Mouse (Mus musculus): ENCODE measurements around the gene Lhb. TPM values are rescaled to one million over a fixed set of nuclear protein-coding genes. Genes with fewer than 3 reads are reported as not detected.

Gene Lhb
- not detected for polyA plus RNA-seq (2017; shearing (Covaris generic))

DNA sequence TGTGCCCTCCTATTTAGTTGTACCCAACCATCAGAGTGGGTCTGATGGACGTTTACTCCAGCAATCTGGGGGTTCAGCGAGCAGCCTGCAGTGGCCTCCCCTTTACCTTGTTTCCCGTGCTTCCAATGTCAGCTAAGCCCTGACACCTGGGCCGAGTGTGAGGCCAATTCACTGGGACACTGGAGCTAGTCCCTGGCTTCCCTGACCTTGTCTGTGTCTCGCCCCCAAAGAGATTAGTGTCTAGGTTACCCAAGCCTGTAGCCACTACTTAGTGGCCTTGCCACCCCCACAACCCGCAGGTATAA, at the start of gene Lhb:
TSS of gene Lhb (plus strand) at position 206 of the 305 bp plus-strand sequence.

DNA sequence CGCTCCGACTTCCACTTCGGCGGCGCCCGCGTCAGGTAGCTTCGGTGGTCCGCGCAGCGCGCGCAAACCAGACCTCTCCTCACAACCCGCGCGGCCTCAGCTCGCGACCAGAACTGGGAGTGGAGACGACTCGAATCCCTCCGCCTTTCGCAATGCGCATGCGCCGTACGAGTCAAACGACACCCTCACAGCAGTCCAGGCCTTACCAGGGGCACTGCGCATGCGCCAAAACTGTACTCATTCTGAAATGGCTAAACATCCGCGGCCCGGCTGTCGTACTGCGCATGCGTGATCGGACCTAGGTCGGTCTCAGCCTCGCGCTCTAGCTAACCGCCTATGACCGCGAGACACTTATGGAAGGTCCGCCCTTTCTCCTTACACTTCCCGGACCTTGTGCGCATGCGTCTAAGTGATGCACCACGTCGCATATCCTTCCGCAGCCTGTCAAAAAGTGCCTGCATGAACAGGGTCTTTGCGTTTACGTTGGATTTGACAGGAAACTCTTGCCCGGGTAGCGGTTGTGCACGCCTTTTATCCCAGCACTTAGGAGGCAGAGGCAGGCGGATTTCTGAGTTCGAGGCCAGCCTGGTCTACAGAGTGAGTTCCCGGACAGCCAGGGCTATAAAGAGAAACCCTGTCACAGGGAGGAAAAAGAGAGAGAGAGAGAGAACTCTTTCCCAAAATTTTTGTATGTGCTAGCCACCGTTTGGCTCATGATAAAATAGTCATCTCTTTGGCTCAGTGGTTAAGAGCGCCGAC, 24.9 kb upstream of the Lhb start, which contains the start of gene Snrnp70:
TSS of gene Snrnp70 (minus strand) at position 165 of the 759 bp plus-strand sequence.

DNA sequence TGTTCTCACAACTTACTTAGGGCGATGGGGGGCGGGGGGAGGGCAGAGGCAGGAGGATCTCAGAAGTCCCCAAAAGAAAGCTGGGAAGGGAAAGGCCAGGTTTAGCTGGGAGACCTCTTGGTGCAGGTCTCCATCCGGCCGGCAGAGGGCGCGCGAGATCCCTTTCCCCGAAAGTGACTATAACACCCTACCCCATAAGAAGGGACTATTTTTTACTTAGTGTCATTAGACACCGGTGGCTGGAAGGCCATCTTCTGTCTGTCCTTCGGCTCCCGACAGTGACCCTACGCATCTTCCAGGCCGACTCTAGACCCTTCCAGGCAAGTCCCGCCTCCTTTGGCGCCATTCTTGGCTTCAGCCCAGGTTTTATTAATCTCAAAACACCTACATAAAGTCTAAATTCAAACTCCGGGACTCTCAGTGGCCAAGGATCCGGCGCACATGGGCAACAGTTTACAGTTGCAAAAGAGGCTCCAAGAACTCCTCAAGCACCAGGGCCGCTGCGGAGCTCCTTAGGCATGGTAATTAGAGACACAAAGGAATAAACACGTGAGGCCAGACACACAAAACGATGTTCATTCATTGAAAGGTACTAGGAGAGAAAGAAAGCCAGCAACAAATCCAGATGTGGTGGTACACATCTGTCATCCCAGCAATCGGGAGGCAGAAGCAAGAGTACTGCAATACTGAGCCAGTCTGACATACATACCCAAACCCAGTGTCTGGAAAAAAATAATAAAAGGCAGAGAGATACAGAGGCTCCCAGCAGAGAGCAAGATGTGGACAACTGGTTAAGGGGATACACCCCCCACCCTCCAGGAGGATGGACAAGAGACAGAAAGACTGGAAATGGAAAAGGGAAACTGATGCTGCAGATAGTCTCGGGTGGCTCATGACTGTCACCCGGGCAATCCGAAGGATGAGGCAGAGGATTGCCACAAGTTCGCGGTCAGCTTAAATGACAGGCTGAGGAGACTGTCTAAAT, 15.2 kb upstream of the Lhb start, which contains the start of gene Kcna7:
TSS of gene Kcna7 (plus strand) at position 563 of the 985 bp plus-strand sequence.

DNA sequence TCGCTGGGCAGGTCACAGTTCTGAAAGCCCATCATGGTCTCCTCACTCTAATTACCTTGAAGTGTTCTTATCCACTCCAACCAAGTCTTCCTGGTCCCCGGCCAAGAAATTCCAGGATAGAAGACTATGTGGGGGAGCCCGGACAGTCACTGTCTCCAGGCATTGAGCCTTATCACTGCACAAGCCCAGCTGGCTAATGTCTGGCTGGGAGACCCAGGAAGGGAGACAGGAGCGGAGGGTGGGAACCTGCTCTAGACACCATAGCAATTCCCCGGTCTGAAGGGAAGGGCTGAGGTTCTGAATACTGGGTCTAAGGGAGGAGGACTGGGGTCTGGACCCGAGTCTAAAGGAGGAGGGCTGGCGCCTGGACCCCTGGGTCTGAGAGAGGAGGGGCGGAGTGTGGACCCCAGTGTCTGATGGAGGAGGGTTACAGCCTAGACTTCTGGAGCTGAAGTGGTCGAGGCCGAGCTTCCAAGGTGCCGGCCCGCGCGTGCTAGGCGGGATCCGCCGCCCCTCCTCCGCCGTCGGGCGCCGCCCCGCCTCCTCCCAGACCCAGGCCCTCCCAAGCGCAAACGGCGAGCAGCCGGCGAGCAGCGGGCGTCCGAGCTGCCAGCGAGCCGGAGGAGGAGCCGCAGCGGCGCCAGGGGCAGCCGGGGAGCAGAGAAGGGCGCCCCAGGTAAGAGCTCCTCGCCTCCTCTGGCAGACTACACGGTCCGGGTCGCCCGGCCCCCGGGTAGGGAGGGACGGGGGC, 7.3 kb upstream of the Lhb start, which contains the start of gene Ntf5:
TSS of gene Ntf5 (plus strand) at position 583 of the 751 bp plus-strand sequence.

DNA sequence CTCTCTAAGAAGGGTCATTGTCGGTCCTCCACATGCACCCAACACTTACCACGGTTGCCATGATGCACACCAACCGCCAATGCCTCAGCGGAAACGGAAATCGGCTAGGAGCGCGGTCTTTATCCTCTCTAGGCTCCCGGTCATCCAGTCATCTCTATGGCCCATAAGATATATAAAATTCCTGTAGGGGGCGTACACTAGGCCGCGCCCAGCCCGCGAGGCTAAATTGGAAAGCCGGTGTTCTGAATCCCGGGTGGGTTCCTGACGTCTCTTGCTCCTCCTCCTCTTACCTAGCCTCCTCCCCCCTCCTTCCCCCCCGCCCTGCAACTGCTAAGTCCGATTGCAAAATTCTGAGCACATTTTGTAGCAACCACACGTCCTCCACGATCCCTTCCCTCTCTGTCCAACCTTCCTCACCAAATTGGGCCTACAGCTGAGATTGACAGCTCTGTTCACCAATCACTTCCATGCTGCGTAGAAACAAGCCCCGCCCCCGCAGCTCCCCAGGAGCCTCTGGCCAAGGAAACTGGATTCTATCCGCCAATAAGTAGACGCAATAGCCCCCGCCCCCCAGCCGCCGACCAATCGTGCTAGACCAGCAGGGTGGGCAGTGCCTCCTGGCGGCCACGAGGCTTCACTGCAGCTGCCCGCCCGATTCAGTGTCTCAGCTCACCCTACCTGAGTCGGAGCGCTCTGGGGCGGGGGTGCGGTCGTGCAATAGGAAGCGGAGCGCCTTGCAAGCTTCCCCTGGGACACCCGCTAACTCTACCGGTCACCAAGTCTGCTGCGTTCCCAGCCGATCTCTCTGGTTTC, 13.8 kb downstream of the Lhb start, which contains the start of gene Gys1:
TSS of gene Gys1 (plus strand) at position 642 of the 813 bp plus-strand sequence.

DNA sequence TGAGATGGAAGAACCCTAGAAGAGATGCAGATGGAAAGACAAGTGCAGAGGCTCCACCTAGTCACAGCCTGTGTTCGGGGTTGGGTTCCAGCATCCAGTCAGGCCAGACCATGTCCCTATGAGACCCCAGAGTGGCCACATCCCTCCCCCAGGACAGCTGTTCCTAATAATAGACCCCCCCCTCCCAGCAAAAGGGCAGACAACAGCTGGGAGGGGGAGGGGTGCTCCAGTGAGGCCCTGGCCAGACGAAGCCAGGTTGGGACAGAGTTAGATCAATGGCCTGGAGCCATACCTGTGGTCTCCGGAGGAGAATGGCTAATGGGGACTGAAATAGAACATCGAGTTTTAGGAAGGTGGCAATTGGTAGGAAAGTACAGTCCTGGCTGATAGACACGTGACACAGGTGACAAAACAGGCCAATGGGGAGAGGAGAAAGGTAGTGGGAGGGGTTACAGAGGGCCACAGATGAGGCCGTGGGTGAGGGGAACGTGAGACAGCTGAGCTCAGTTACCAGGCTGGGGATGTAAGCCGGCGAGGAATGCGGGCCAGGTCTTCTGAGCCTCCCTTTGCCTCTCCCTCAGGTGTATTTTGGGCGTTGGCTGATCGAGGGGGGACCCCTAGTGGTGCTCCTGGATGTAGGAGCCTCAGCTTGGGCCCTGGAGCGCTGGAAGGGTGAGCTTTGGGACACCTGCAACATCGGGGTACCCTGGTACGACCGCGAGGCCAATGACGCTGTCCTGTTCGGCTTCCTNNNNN, 17.1 kb downstream of the Lhb start, which contains the start of gene Ruvbl2:
TSS of gene Ruvbl2 (minus strand) at position 576 of the 756 bp plus-strand sequence.

DNA sequence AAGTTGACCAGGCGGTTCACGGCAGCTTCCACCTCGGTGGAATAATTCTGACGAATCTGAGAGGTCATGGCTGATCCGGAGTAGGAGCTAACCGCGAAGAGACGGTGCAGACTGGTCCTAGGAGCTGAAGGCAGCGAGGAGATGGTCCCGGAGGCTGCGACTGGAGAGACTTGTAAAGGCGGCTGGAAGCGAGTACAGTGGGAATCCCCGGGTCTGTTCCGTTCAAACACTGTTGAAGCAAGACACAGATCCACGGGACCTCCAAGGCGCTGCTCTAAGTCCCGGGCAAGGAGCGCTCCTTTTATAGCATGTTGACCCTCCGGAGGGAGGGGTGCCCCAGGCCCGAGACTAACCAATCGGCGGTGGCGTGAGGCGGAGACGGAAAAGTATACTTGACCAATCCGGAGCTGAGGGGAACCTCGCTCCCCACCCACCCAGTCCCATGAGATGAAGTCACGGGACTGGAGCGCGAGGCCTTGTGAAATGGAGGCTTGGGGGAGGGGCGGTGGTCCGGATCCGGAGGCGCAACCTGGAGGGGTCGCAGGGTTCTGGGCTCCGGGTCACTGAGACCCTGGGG, 39.0 kb downstream of the Lhb start, which contains the start of gene Ftl1:
TSS of gene Ftl1 (minus strand) at position 321 of the 577 bp plus-strand sequence.

DNA sequence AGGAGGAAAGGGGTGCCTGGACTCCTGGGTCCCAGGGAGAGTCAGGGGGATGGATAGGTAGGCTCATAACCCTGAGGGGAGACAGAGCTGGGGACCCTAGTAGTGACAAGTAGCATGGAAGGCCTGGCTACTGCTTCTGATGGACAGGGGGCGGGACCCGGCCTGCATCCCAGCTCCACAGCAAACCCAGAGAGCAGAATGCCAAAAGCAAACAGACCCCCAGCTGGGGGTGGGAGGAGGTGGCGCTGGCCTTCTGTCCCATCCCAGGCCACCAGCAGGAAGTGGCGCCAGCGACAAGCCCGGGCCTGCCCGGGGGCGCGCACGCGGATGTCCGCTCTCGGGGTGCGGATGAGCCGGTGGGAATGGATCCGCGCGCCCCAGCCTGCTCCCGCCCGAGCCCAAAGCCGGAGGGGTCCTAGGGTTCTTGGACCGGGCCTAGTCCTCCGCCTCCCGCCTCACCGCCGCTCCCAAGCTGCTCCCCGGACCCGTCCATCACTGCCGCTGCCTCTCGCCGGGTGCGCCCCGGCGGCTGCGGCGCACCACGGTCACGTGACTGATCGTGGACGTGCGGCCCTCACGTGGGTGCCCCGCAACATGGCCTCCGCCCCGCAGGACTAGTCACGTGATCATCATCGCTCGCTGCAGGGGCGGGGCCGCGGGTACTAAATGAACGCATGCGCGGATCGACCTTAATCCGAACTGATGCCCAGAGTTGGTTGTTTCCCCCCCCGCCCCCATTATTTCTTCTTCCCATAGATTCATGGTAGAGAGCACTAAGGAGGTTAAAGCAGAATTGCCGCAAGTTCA, 45.9 kb downstream of the Lhb start, which contains the start of gene Bax:
TSS of gene Bax (minus strand) at position 616 of the 807 bp plus-strand sequence.

Other genes with a start within 250 kb of the Lhb start
- not detected for gene Gfy, start 241.3 kb upstream of the Lhb start, polyA plus RNA-seq (2017; shearing (Covaris generic))
- not detected for gene Pth2, start 239.8 kb upstream of the Lhb start, polyA plus RNA-seq (2017; shearing (Covaris generic))
- not detected for gene Ccdc155, start 215.9 kb upstream of the Lhb start, polyA plus RNA-seq (2017; shearing (Covaris generic))
- gene Dkkl1, start 208.7 kb upstream of the Lhb start, polyA plus RNA-seq (2017; shearing (Covaris generic)), result 32.1 TPM
- gene Tead2, start 205.1 kb upstream of the Lhb start, polyA plus RNA-seq (2017; shearing (Covaris generic)), result 1.2 TPM
- 391 TPM for gene Cd37, start 181.7 kb upstream of the Lhb start, polyA plus RNA-seq (2017; shearing (Covaris generic))
- gene Slc6a16, start 179.7 kb upstream of the Lhb start, polyA plus RNA-seq (2017; shearing (Covaris generic)), result not detected
- gene Slc6a21, start 143.3 kb upstream of the Lhb start, polyA plus RNA-seq (2017; shearing (Covaris generic)), result not detected
- 5.3 TPM for gene Trpm4, start 87.0 kb upstream of the Lhb start, polyA plus RNA-seq (2017; shearing (Covaris generic))
- not detected for gene Hrc, start 85.5 kb upstream of the Lhb start, polyA plus RNA-seq (2017; shearing (Covaris generic))
- gene Ppfia3, start 53.8 kb upstream of the Lhb start, polyA plus RNA-seq (2017; shearing (Covaris generic)), result 0.30 TPM
- not detected for gene Lin7b, start 50.2 kb upstream of the Lhb start, polyA plus RNA-seq (2017; shearing (Covaris generic))
- 207 TPM for gene Snrnp70, start 25.1 kb upstream of the Lhb start, polyA plus RNA-seq (2017; shearing (Covaris generic))
- gene Kcna7, start 15.2 kb upstream of the Lhb start, polyA plus RNA-seq (2017; shearing (Covaris generic)), result not detected
- 0.19 TPM for gene Ntf5, start 7.1 kb upstream of the Lhb start, polyA plus RNA-seq (2017; shearing (Covaris generic))
- gene Gys1, start 14.0 kb downstream of the Lhb start, polyA plus RNA-seq (2017; shearing (Covaris generic)), result 5.5 TPM
- gene Ruvbl2, start 17.3 kb downstream of the Lhb start, polyA plus RNA-seq (2017; shearing (Covaris generic)), result 32.9 TPM
- 2,431 TPM for gene Ftl1, start 39.1 kb downstream of the Lhb start, polyA plus RNA-seq (2017; shearing (Covaris generic))
- 199 TPM for gene Bax, start 46.1 kb downstream of the Lhb start, polyA plus RNA-seq (2017; shearing (Covaris generic))
- 2.3 TPM for gene Tulp2, start 61.1 kb downstream of the Lhb start, polyA plus RNA-seq (2017; shearing (Covaris generic))
- gene Gm45808, start 66.0 kb downstream of the Lhb start, polyA plus RNA-seq (2017; shearing (Covaris generic)), result not detected
- gene Dhdh, start 68.0 kb downstream of the Lhb start, polyA plus RNA-seq (2017; shearing (Covaris generic)), result 0.60 TPM
- 208 TPM for gene Nucb1, start 89.6 kb downstream of the Lhb start, polyA plus RNA-seq (2017; shearing (Covaris generic))
- gene Ppp1r15a, start 105.4 kb downstream of the Lhb start, polyA plus RNA-seq (2017; shearing (Covaris generic)), result 868 TPM
- gene Plekha4, start 105.5 kb downstream of the Lhb start, polyA plus RNA-seq (2017; shearing (Covaris generic)), result 0.39 TPM
- gene Hsd17b14, start 134.1 kb downstream of the Lhb start, polyA plus RNA-seq (2017; shearing (Covaris generic)), result 0.64 TPM
- 38.4 TPM for gene Bcat2, start 149.3 kb downstream of the Lhb start, polyA plus RNA-seq (2017; shearing (Covaris generic))
- not detected for gene Fgf21, start 194.7 kb downstream of the Lhb start, polyA plus RNA-seq (2017; shearing (Covaris generic))
- 0.21 TPM for gene Fut1, start 196.5 kb downstream of the Lhb start, polyA plus RNA-seq (2017; shearing (Covaris generic))
- not detected for gene Izumo1, start 201.0 kb downstream of the Lhb start, polyA plus RNA-seq (2017; shearing (Covaris generic))
- not detected for gene Rasip1, start 206.7 kb downstream of the Lhb start, polyA plus RNA-seq (2017; shearing (Covaris generic))
- not detected for gene Mamstr, start 219.2 kb downstream of the Lhb start, polyA plus RNA-seq (2017; shearing (Covaris generic))
- not detected for gene Fut2, start 245.6 kb downstream of the Lhb start, polyA plus RNA-seq (2017; shearing (Covaris generic))